Comparison of ENCODE assay signal across 8 mouse cellular contexts in genomic region chr16:37814383-37814971, GRCm38 (mm10). TPM values are rescaled to one million over a fixed set of nuclear protein-coding genes. Genes with fewer than 3 reads are reported as not detected.
A peak's percentile ranks its signal among the peaks of the same experiment; 100 is the strongest.
DNase-seq lines count a peak whose midpoint lies in the region; ATAC-seq and TF ChIP-seq lines count a peak whose summit lies in the region.

No protein-coding gene starts in this region.

- peaks cover 36% of the 10 kb centered on the region for H3K4me1 ChIP-seq in embryonic facial prominence, embryonic 15.5 days
- H3K4me1 ChIP-seq in heart, embryonic 12.5 days (replicated peaks), result peaks cover 35% of the 10 kb centered on the region
- H3K4me1 ChIP-seq in kidney, embryonic 15.5 days, result peaks cover 37% of the 10 kb centered on the region
- no peaks in the 10 kb centered on the region for H3K4me1 ChIP-seq in liver, adult 2 months (ENCODE audit: control insufficient read depth, insufficient read depth, low read length)
- H3K4me1 ChIP-seq in stomach, embryonic 14.5 days (ENCODE audit: control insufficient read depth, insufficient read depth, low read length), result peaks cover 25% of the 10 kb centered on the region; the same call in 1 of the 2 replicates

- H3K4me3 ChIP-seq in embryonic facial prominence, embryonic 15.5 days (replicated peaks), result no peak overlapping the region
- H3K4me3 ChIP-seq in heart, embryonic 12.5 days, result no peak overlapping the region
- H3K4me3 ChIP-seq in kidney, embryonic 15.5 days (replicated peaks), result no peak overlapping the region
- H3K4me3 ChIP-seq in liver, adult 2 months (ENCODE audit: insufficient read depth, low read depth, low read length), result no peak overlapping the region
- no peak overlapping the region for H3K4me3 ChIP-seq in stomach, embryonic 14.5 days (ENCODE audit: low read depth, low read length)

- H3K36me3 ChIP-seq in embryonic facial prominence, embryonic 15.5 days, result peaks cover 35% of the 10 kb centered on the region
- peaks cover 52% of the 10 kb centered on the region for H3K36me3 ChIP-seq in heart, embryonic 12.5 days
- peaks cover 57% of the 10 kb centered on the region for H3K36me3 ChIP-seq in kidney, embryonic 15.5 days
- no peaks in the 10 kb centered on the region for H3K36me3 ChIP-seq in liver, adult 2 months (ENCODE audit: control insufficient read depth, insufficient read depth, low read length)
- peaks cover 25% of the 10 kb centered on the region; the same call in 1 of the 2 replicates for H3K36me3 ChIP-seq in stomach, embryonic 14.5 days (ENCODE audit: control insufficient read depth, insufficient read depth, low read length)

- peak; percentile 91 for ATAC-seq in embryonic facial prominence, embryonic 15.5 days (ENCODE audit: insufficient number of reproducible peaks, low FRiP score, low TSS enrichment, low read depth)
- peak; percentile 81 for ATAC-seq in heart, embryonic 12.5 days (ENCODE audit: insufficient number of reproducible peaks, low FRiP score)
- peak; percentile 92 for ATAC-seq in kidney, embryonic 15.5 days (replicated peaks; ENCODE audit: low FRiP score)
- peak; percentile 92 for ATAC-seq in stomach, embryonic 14.5 days (ENCODE audit: insufficient number of reproducible peaks, insufficient read depth, low FRiP score, low read depth)

- no peaks in the 10 kb centered on the region for H3K9me3 ChIP-seq in embryonic facial prominence, embryonic 15.5 days (replicated peaks)
- no peaks in the 10 kb centered on the region for H3K9me3 ChIP-seq in heart, embryonic 12.5 days (replicated peaks)
- H3K9me3 ChIP-seq in kidney, embryonic 15.5 days (replicated peaks), result no peaks in the 10 kb centered on the region
- H3K9me3 ChIP-seq in stomach, embryonic 14.5 days (ENCODE audit: control insufficient read depth, low read depth, low read length), result no peaks in the 10 kb centered on the region

- WGBS in embryonic facial prominence, embryonic 15.5 days, result 12% methylated on average over 7 of the region's 7 CpGs
- WGBS in heart, embryonic 12.5 days, result 28% methylated on average over 7 of the region's 7 CpGs
- 18% methylated on average over 7 of the region's 7 CpGs for WGBS in kidney, embryonic 15.5 days
- WGBS in liver, adult 2 months, result 21% methylated on average over 7 of the region's 7 CpGs
- WGBS in stomach, embryonic 14.5 days, result 23% methylated on average over 7 of the region's 7 CpGs

- H3K4me2 ChIP-seq in embryonic facial prominence, embryonic 15.5 days (replicated peaks), result peak overlapping the region; percentile 19; the same call in 1 of the 2 replicates
- no peak overlapping the region for H3K4me2 ChIP-seq in heart, embryonic 12.5 days
- 0 out of 2 replicates have a peak overlapping the region, but pooled peaks have one; percentile 17 for H3K4me2 ChIP-seq in kidney, embryonic 15.5 days
- H3K4me2 ChIP-seq in stomach, embryonic 14.5 days (replicated peaks; ENCODE audit: low read depth, low read length), result no peak overlapping the region

- peak; percentile 64 for TF ChIP-seq CTCF in liver, adult 2 months (IDR thresholded peaks at IDR 0.05; ENCODE audit: low read depth, low read length)

- H3K9ac ChIP-seq in embryonic facial prominence, embryonic 15.5 days, result no peak overlapping the region
- no peak overlapping the region; the same call in 1 of the 2 replicates for H3K9ac ChIP-seq in heart, embryonic 12.5 days
- H3K9ac ChIP-seq in kidney, embryonic 15.5 days, result no peak overlapping the region
- H3K9ac ChIP-seq in liver, adult 2 months (ENCODE audit: low read depth, low read length), result no peak overlapping the region
- no peak overlapping the region for H3K9ac ChIP-seq in stomach, embryonic 14.5 days (replicated peaks; ENCODE audit: low read depth, low read length)

- H3K27me3 ChIP-seq in embryonic facial prominence, embryonic 15.5 days, result no peaks in the 10 kb centered on the region
- H3K27me3 ChIP-seq in heart, embryonic 12.5 days (replicated peaks), result no peaks in the 10 kb centered on the region
- H3K27me3 ChIP-seq in kidney, embryonic 15.5 days, result no peaks in the 10 kb centered on the region
- no peaks in the 10 kb centered on the region for H3K27me3 ChIP-seq in liver, adult 2 months (ENCODE audit: control insufficient read depth, insufficient read depth, low read length)
- H3K27me3 ChIP-seq in stomach, embryonic 14.5 days (ENCODE audit: control insufficient read depth, insufficient read depth, low read length), result no peaks in the 10 kb centered on the region

- no peaks in the 10 kb centered on the region for H3K79me2 ChIP-seq in liver, adult 2 months (ENCODE audit: control insufficient read depth, insufficient read depth, low read length)

- H3K27ac ChIP-seq in embryonic facial prominence, embryonic 15.5 days (replicated peaks), result peak overlapping the region; percentile 84
- H3K27ac ChIP-seq in heart, embryonic 12.5 days (ENCODE audit: poor library complexity, severe bottlenecking), result peak overlapping the region; percentile 36
- peak overlapping the region; percentile 84 for H3K27ac ChIP-seq in kidney, embryonic 15.5 days
- peak overlapping the region; percentile 24; the same call in 1 of the 2 replicates for H3K27ac ChIP-seq in liver, adult 2 months (replicated peaks; ENCODE audit: insufficient read depth, low read depth, low read length)
- H3K27ac ChIP-seq in stomach, embryonic 14.5 days (ENCODE audit: low read length), result peak overlapping the region; percentile 62; the same call in 1 of the 2 replicates

- no peak for TF ChIP-seq POLR2A in liver, adult 2 months (IDR thresholded peaks at IDR 0.05; ENCODE audit: extremely low read depth, insufficient read depth, low read length)

- peak; percentile 59 for DNase-seq in B cell, adult 2 months
- DNase-seq in adrenal gland, postnatal 10 days, result peak; percentile 82
- DNase-seq in liver, adult 2 months (ENCODE audit: extremely low read depth, low read depth, low spot score), result peak; percentile 82
- DNase-seq in naive thymus-derived CD4-positive, alpha-beta T cell, adult 2 months (ENCODE audit: low read depth), result peak; percentile 47

RNA-seq across cellular contexts. Expression of gene Fstl1, which starts 37.8 kb away (rescaled TPM):
- total RNA-seq in adrenal gland, postnatal 10 days (2021), result 100 to 1,000 TPM; 215 to 264 TPM
- 725 and 741 TPM in 2 replicates for polyA plus RNA-seq in embryonic facial prominence, embryonic 15.5 days (2015; fragmentation: Nextera tagmentation; extraction: Ambion mirVana)
- polyA plus RNA-seq in heart, embryonic 12.5 days (2016; fragmentation: Nextera tagmentation; extraction: Ambion mirVana), result 558 and 559 TPM in 2 replicates
- 557 and 571 TPM in 2 replicates for polyA plus RNA-seq in kidney, embryonic 15.5 days (2015; fragmentation: Nextera tagmentation; extraction: Ambion mirVana)
- total RNA-seq in liver, adult 2 months (2014; rRNA removed), result 4.4 and 5.0 TPM in 2 replicates
- 1.8 and 1.9 TPM in 2 replicates for polyA plus RNA-seq in liver, adult 2 months (2012; rRNA removed)
- 519 and 542 TPM in 2 replicates for polyA plus RNA-seq in stomach, embryonic 14.5 days (2014; fragmentation: Nextera tagmentation; extraction: Ambion mirVana)

RNA-seq across cellular contexts. Expression of gene Gm36028, which starts 46.5 kb away (rescaled TPM):
- total RNA-seq in adrenal gland, postnatal 10 days (2021), result under 1 TPM; 0.36 to 0.39 TPM
- polyA plus RNA-seq in embryonic facial prominence, embryonic 15.5 days (2015; fragmentation: Nextera tagmentation; extraction: Ambion mirVana), result 0.19 and 0.20 TPM in 2 replicates
- polyA plus RNA-seq in heart, embryonic 12.5 days (2016; fragmentation: Nextera tagmentation; extraction: Ambion mirVana), result 0.51 and 0.89 TPM in 2 replicates
- polyA plus RNA-seq in kidney, embryonic 15.5 days (2015; fragmentation: Nextera tagmentation; extraction: Ambion mirVana), result 0.19 and 0.42 TPM in 2 replicates
- total RNA-seq in liver, adult 2 months (2014; rRNA removed), result 2.1 and 3.2 TPM in 2 replicates
- polyA plus RNA-seq in liver, adult 2 months (2012; rRNA removed), result 5.3 and 8.9 TPM in 2 replicates
- not detected in 2 replicates for polyA plus RNA-seq in stomach, embryonic 14.5 days (2014; fragmentation: Nextera tagmentation; extraction: Ambion mirVana)

RNA-seq across cellular contexts. Expression of gene Lrrc58, which starts 53.7 kb away (rescaled TPM):
- total RNA-seq in adrenal gland, postnatal 10 days (2021), result 100 to 1,000 TPM; 160 to 216 TPM
- polyA plus RNA-seq in embryonic facial prominence, embryonic 15.5 days (2015; fragmentation: Nextera tagmentation; extraction: Ambion mirVana), result 53.8 and 56.7 TPM in 2 replicates
- polyA plus RNA-seq in heart, embryonic 12.5 days (2016; fragmentation: Nextera tagmentation; extraction: Ambion mirVana), result 53.6 and 56.5 TPM in 2 replicates
- polyA plus RNA-seq in kidney, embryonic 15.5 days (2015; fragmentation: Nextera tagmentation; extraction: Ambion mirVana), result 65.6 TPM in 2 replicates
- total RNA-seq in liver, adult 2 months (2014; rRNA removed), result 29.2 and 42.6 TPM in 2 replicates
- 9.9 and 10.5 TPM in 2 replicates for polyA plus RNA-seq in liver, adult 2 months (2012; rRNA removed)
- 61.2 and 64.2 TPM in 2 replicates for polyA plus RNA-seq in stomach, embryonic 14.5 days (2014; fragmentation: Nextera tagmentation; extraction: Ambion mirVana)

Comparison
In these comparisons a context has a peak if more than half of its experiments do, and no peak if none do; other contexts are left out.
1. H3K27ac ChIP-seq: peak in every context shown above with its lines; median percentile 84 in embryonic facial prominence, embryonic 15.5 days; 84 in kidney, embryonic 15.5 days; 62 in stomach, embryonic 14.5 days; 36 in heart, embryonic 12.5 days; 24 in liver, adult 2 months.
2. H3K4me2 ChIP-seq: peak in embryonic facial prominence, embryonic 15.5 days (single experiment) and kidney, embryonic 15.5 days (single experiment); none in heart, embryonic 12.5 days (single experiment) and stomach, embryonic 14.5 days (single experiment).
3. RNA of gene Fstl1, which starts 37.8 kb away (polyA plus RNA-seq): 725 to 741 TPM in embryonic facial prominence, embryonic 15.5 days, 557 to 571 TPM in kidney, embryonic 15.5 days, 558 to 559 TPM in heart, embryonic 12.5 days and 519 to 542 TPM in stomach, embryonic 14.5 days; 1.8 to 1.9 TPM in liver, adult 2 months; every median in the first group is over 100 times any median in the second.
4. Peak in every context shown above with its lines, with median percentiles within 50 percentile points of each other: DNase-seq and ATAC-seq.